Mouse (Mus musculus) heart, adult 2 months (tissue): ENCODE measurements around the gene Prrg4. TPM values are rescaled to one million over a fixed set of nuclear protein-coding genes. Genes with fewer than 3 reads are reported as not detected.

Source experiments
- DNase-seq, 2 experiments: peaks; one replicate each; pipeline ENCODE4 v3.0.0; 2021
- H3K27ac ChIP-seq: fragments of 200-600 bp; 2 replicates; pipeline ENCODE4 v1.8.1; 2022
- H3K27me3 ChIP-seq: fragments of 200-500 bp; 2 replicates; pipeline ENCODE4 v1.6.1; 2012; ENCODE audit warnings: mild to moderate bottlenecking, low read length, inconsistent platforms, mixed read lengths; ENCODE audit not compliant: control insufficient read depth, insufficient read depth
- H3K36me3 ChIP-seq: fragments of 200-500 bp; 2 replicates; pipeline ENCODE4 v1.6.1; 2012; ENCODE audit warnings: low read length, inconsistent platforms; ENCODE audit not compliant: control insufficient read depth, insufficient read depth
- H3K4me1 ChIP-seq: fragments of 200-500 bp; 2 replicates; pipeline ENCODE4 v1.6.1; 2011; ENCODE audit warnings: low read length; ENCODE audit not compliant: control insufficient read depth, insufficient read depth
- H3K4me3 ChIP-seq: fragments of 200-600 bp; 2 replicates; pipeline ENCODE4 v1.8.1; 2022
- H3K79me2 ChIP-seq: fragments of 200-500 bp; replicated peaks from 2 replicates; pipeline ENCODE4 v1.6.1; 2012; ENCODE audit warnings: mild to moderate bottlenecking, inconsistent platforms, low read length, moderate library complexity, mixed read lengths; ENCODE audit not compliant: control insufficient read depth, insufficient read depth
- H3K9ac ChIP-seq: fragments of 200-500 bp; 2 replicates; pipeline ENCODE4 v1.6.1; 2012; ENCODE audit warnings: low read depth, mild to moderate bottlenecking, control low read depth, inconsistent platforms, low read length, mixed read lengths
- CTCF ChIP-seq: fragments of 200-600 bp; IDR thresholded peaks from 2 replicates; pipeline ENCODE4 v1.8.1; 2022; ENCODE audit warnings: antibody characterized with exemption, mild to moderate bottlenecking, moderate library complexity
- EP300 ChIP-seq: fragments of 200-500 bp; IDR thresholded peaks from 2 replicates; pipeline ENCODE4 v1.6.1; 2011; ENCODE audit warnings: low read depth, low read length, control low read depth; ENCODE audit not compliant: insufficient read depth
- POLR2A ChIP-seq: fragments of 200-500 bp; IDR thresholded peaks from 2 replicates; pipeline ENCODE4 v1.6.1; 2011; ENCODE audit warnings: mild to moderate bottlenecking, low read depth, low read length, control low read depth; ENCODE audit not compliant: insufficient read depth
- WGBS: fragments of 180-500 bp; shearing (Covaris S2); methylation state at CpG from one replicate; pipeline ENCODE4 v1.1.7; 2018; 5-methylcytosine and 5-hydroxymethylcytosine counted together
- intact Hi-C: fragments of 180-260 bp; cut with DNase I; formaldehyde crosslinking; loops from one replicate; pipeline ENCODE4 v1.15.1; 2025
- polyA plus RNA-seq: library from polyadenylated mRNA; depleted of rRNA; stranded (reverse); fragments of >200 nt; gene quantifications from 2 replicates; pipeline ENCODE4 v1.2.3, GENCODE M21; 2012; rRNA removed
- total RNA-seq, 2 experiments: library from RNA; stranded (reverse); gene quantifications; 2 replicates each; pipeline ENCODE4 v1.2.3; 2021

Gene Prrg4
- total and polyA plus RNA-seq, 3 experiments: 0.29 to 0.94 (median 0.61) TPM

DNA sequence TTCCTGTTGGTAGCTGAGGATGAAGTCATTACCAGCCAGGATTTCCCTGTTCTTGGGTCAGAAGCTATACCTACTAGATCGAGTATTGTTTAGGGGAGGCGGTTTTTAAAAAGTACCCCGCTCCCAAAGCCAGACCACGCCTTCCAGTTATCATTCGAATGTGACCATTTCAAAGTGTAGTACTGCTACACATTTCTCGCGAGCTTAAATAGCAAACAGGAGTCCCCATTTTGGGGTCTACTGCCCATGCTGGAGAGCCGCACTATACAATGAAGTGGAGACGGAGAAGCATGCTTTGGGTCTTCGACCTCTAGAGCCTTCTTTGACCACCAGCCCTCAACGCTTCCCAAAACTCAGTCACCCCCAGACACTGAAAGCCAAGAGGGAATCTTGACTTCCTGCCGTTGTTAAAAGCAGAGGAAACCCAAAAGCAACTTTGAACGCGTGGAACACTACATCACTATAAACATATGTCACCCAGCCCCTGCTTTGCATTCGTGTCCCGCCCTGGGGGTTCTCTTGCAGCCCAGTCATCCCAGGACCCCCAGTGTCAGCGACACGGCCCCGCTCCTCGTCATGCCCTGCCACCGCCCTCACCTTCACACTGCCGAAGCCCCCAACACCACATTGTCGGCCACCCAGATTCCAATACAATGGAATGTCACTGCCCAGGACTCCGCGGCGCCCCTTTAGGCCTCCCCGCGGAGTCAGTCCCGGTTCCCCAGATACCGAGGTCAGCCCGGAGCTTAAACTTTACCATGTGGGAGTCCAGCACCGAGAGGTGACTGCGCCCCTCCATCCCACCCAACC lies 33.9 kb downstream of the Prrg4 start:
- Histone ChIP-seq H3K4me3 (peak overlapping the region; percentile 92), H3K27me3 (no peaks in the 10 kb centered on the region), H3K79me2 (no peaks in the 10 kb centered on the region; the same call in 1 of the 2 replicates), H3K4me1 (peaks cover 1% of the 10 kb centered on the region; the same call in 1 of the 2 replicates), H3K9ac (peak overlapping the region; percentile 95), H3K27ac (peak overlapping the region; percentile 95), H3K36me3 (peaks cover 4% of the 10 kb centered on the region; the same call in 1 of the 2 replicates)
- intact Hi-C loops: loop anchor here (5.0 to 10.0 kb wide), 2 partner anchors 323 to 371 kb away; partner anchors contain the start of gene Hipk3
- peak; percentile 57 to 71 for DNase-seq
- TF ChIP-seq EP300 (no peak), POLR2A (no peak), CTCF (no peak)
- WGBS: 3% methylated on average over 33 of the region's 33 CpGs

DNA sequence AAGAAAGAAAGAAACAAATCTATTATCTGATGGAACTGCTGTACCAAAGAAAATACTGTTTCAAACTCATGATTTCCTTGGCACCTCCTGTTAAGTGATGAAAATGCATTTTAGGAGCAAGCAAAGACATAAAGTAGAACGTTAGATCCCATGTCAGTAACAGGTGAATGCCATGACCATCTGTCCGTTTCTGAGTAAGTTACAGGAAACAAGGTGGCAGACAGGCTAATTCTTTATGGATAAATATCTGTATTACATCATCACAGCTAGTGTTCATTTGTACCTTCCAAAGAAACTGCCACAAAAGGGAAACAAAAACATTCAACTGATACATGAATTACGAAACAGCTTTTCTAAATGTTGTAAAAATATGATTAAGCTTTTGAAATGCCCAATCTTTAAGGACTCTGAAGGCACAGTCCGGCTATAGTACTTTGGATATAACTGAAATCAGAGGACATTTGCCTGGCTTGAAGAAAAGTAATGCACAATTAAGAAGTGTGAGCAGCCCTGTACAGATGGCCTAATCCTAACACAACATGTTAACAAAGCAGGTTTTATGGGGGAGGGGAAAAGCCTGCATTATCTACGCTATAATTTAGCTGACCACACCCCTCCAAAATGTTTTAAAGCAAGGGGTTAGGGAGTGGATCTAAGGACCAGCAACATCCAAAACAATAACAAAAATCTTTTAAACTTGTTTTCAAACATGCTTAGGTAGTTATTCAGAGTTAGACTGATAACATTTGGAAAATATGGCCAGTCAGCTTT lies 35.3 kb downstream of the Prrg4 start:
- Histone ChIP-seq H3K27me3 (no peaks in the 10 kb centered on the region), H3K27ac (no peak overlapping the region), H3K4me3 (no peak overlapping the region), H3K36me3 (peaks cover 4% of the 10 kb centered on the region), H3K9ac (no peak overlapping the region), H3K79me2 (no peaks in the 10 kb centered on the region; the same call in 1 of the 2 replicates), H3K4me1 (peaks cover 1% of the 10 kb centered on the region; the same call in 1 of the 2 replicates)
- no peak for DNase-seq
- 55% methylated on average over 5 of the region's 5 CpGs for WGBS
- no peak for TF ChIP-seq CTCF
- TF ChIP-seq EP300: no peak
- TF ChIP-seq POLR2A: no peak
- intact Hi-C loops: loop anchor here (10.0 kb wide), 1 partner anchor 370 kb away; no protein-coding TSS in a partner anchor

DNA sequence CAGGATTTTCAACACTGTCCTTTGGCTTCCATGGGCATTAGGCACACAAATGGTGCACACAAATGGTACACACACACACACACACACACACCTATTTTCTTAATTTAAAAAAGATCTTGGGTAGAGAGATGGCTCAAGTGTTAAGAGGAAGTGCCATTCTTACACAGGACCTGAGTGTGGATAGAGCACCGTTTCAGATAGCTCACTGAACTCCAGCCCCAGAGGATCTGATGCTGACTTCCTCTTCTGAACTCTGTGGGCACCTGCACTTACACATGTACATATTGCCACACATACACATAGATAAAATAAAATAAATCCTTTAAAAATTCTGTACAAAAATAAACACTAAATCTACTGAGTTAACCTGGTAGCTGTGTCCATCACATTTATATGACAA lies 44.2 kb downstream of the Prrg4 start:
- Histone ChIP-seq H3K4me1 (no peaks in the 10 kb centered on the region; the same call in 1 of the 2 replicates), H3K4me3 (no peak overlapping the region), H3K9ac (no peak overlapping the region), H3K27me3 (no peaks in the 10 kb centered on the region), H3K36me3 (no peaks in the 10 kb centered on the region; the same call in 1 of the 2 replicates), H3K27ac (no peak overlapping the region), H3K79me2 (peaks cover 3% of the 10 kb centered on the region; the same call in 1 of the 2 replicates)
- intact Hi-C loops: no loop called here
- WGBS: 50% methylated on average over 1 of the region's 1 CpGs
- DNase-seq: no peak
- TF ChIP-seq POLR2A: no peak
- no peak for TF ChIP-seq CTCF
- TF ChIP-seq EP300: no peak

Other genes starting within 250 kb of the Prrg4 start
- 1 to 10 TPM; 8.0 to 8.1 TPM for gene Tcp11l1, start 137.7 kb downstream of the Prrg4 start, total RNA-seq
- 3.0 and 3.6 TPM in 2 replicates for gene Tcp11l1, start 137.7 kb downstream of the Prrg4 start, polyA plus RNA-seq
- not detected for gene Pin1rt1, start 133.5 kb downstream of the Prrg4 start, total RNA-seq
- not detected in 2 replicates for gene Pin1rt1, start 133.5 kb downstream of the Prrg4 start, polyA plus RNA-seq
- 1 to 10 TPM in 1 of 2 experiments, under 1 TPM in 1; 0.89 to 1.4 TPM for gene Depdc7, start 107.0 kb downstream of the Prrg4 start, total RNA-seq
- 0.82 and 0.86 TPM in 2 replicates for gene Depdc7, start 107.0 kb downstream of the Prrg4 start, polyA plus RNA-seq
- gene Qser1, start 33.1 kb downstream of the Prrg4 start, total RNA-seq: 10 to 100 TPM; 26.4 to 30.2 TPM
- 7.5 and 15.4 TPM in 2 replicates for gene Qser1, start 33.1 kb downstream of the Prrg4 start, polyA plus RNA-seq
- gene Ccdc73, start 17.9 kb upstream of the Prrg4 start, total RNA-seq: 1 to 10 TPM; 2.5 to 4.9 TPM
- 3.6 and 4.1 TPM in 2 replicates for gene Ccdc73, start 17.9 kb upstream of the Prrg4 start, polyA plus RNA-seq
- 100 to 1,000 TPM; 114 to 136 TPM for gene Eif3m, start 167.2 kb upstream of the Prrg4 start, total RNA-seq
- gene Eif3m, start 167.2 kb upstream of the Prrg4 start, polyA plus RNA-seq: 35.2 and 72.1 TPM in 2 replicates
- not detected for gene Gm11060, start 242.1 kb upstream of the Prrg4 start, total RNA-seq
- gene Gm11060, start 242.1 kb upstream of the Prrg4 start, polyA plus RNA-seq: not detected in 2 replicates